Mouse (Mus musculus) heart, adult 11 months (tissue): ENCODE data around the gene Dnaic1.

Experiments
- DNase-seq: peaks from one replicate; pipeline ENCODE4 v3.0.0; 2022

The Dnaic1 gene

GRCm38 (mm10) chr4:41573492-41573891 is 3.9 kb downstream of the Dnaic1 start:
- DNase-seq: no peak

DNA sequence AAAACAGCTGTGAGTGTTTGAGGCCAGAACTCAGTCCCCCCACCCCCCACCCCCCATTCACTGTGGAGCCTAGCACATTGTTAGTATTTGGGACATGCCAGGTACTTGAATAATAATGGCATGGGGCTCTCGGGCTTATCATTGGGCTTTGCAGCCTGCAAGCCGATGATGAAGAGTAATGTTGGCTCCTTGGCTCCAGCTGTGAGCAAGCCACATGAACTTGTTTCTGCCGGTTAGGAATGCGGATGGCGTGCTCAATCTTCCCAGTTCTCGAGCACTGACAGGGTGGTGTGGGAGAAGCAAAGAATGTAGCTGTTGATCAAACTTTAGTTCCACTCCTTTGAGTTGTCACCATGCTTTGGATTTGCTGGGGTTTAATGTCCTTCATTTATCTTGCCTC is 6.3 kb downstream of the Dnaic1 start:
- DNase-seq: peak; percentile 82

DNA sequence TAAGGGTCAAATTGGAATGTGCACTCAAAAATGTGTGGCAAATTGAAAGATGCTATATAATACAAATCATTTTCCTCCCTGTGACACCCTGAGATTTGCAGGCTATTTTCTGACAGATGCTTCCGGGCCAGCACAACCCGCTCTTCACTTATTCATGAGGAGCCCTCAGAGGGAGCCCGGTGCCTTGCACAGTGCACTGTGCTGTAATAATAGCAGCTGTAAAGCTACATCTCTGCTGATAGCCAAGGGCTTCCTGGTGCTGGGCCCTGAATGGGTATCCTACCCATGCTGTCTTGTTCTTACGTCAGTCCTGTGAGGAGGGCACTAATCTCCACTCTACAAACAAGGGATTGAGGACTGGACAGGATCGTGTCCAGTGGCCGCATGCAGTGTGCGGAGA is 13.8 kb downstream of the Dnaic1 start:
- no peak for DNase-seq

DNA sequence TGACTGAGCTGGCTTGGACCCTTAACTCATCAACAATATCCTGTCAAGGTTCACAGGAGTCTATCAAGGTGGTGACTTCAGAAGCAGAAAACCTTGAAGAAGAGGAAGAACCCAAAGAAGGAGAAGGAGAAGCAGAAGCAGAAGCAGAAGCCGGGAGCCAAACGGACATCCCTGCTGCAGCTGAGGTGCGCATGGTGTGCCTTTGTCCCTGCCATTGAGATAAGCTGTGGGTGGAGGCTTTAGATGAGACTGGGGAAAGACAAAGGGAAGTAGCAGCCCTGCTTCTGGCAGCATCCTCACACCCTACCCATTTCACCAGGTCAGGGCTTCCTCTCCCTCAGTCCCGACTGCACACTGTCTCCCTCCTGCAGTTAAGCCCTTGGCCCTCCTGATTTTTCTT is 33.2 kb downstream of the Dnaic1 start:
- no peak for DNase-seq

DNA sequence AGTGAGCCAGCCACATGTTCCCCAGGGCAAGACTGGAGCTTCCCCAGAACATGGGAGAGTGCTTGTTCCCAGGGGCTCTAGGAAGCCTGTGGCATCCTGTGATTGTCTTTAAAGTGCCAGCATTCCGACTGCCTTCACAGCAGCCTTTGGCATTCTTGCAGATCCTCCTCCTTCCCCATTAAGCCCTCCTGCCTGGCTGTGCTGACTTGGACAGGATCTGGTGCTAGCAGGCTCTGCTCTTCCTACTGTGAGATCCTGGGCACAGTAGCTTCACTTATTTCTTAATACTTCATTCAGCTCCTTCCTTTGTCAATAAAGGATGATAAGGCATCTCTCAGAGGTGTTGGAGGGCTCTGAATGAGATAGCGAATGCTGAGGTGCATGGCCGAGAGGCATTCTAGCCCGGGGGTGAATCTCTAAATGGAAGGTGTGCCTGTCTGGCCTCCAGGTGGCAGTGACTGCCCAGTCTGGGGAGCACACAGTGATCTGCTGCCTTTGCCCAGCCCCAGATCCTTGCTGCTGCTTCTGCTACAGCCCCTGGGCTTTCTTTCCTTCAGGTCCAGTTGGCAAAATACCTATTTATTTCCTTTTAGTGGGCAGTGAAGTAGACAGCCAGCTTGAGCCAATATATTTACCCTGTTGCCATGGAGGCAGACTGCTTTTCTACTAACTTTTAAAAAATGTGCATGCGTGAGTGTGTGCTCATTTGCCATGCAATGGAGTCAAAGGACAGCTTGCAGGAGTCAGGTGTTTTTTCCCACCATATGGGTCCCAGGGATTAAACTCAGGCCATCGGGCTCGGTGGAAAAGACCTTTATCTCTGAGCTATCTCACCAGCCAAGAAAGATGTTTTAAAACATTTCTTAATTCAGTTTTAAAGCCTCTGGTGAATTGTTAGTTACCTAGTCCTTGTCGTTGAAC is 35.2 kb downstream of the Dnaic1 start:
- DNase-seq: no peak

- DNase-seq: no peak
Measured at GRCm38 (mm10) chr4:41606784-41607183, 37.2 kb downstream of the Dnaic1 start.

- DNase-seq: no peak
Measured at GRCm38 (mm10) chr4:41609681-41610593, 40.4 kb downstream of the Dnaic1 start.

GRCm38 (mm10) chr4:41610594-41610980 is 41.0 kb downstream of the Dnaic1 start:
- no peak for DNase-seq

GRCm38 (mm10) chr4:41612166-41612565 is 42.6 kb downstream of the Dnaic1 start:
- no peak for DNase-seq

- DNase-seq: peak; percentile 96
Measured at GRCm38 (mm10) chr4:41614156-41614555, 44.6 kb downstream of the Dnaic1 start.

DNA sequence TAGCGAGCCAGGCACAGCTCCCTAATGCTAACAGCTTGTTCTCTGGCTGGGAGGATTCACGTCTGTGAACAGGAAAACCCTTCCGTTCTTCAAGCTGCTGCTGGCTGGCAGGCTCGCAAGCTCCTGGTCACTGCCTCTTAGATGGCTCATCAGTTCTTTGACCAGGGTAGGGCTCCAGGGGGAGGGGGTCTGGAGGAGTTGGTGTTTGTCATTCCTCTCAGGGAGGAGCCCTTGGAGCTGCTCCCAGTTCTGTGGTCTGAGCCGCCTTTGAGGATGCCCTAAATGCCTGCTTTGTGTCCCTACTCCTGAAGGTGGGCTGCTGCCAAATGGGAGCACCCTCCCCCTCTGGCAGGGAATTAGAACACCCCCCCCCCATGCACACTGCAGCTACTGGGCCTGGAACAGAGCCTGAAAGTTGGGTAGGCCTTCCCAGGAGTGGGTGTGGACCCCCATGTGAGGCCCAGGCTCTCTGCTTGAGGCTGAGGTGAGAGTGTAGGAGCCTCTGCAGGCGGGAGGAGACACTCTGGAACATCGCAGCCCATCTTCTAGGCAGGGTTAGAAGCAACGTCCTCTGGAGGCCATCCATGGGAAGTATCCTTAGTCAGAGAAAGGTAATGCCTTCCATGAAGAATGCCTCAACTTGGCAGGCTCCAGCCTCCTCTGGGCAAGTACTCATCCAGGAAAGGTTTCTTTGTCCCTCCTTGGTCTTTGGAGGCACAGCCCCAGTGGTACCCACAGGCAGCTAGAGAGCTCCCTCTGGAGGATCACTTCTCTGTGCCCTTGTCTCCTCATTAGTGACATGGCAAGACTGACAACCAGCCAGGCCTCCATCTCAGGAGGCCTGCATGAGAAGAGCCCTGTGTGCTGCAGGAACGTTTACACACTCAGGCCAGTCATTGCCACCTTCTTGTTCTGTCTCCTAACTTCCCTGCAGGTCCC is 46.4 kb downstream of the Dnaic1 start:
- DNase-seq: no peak

- DNase-seq: peak; percentile 97
Measured at GRCm38 (mm10) chr4:41618916-41619746, 49.6 kb downstream of the Dnaic1 start.

DNA sequence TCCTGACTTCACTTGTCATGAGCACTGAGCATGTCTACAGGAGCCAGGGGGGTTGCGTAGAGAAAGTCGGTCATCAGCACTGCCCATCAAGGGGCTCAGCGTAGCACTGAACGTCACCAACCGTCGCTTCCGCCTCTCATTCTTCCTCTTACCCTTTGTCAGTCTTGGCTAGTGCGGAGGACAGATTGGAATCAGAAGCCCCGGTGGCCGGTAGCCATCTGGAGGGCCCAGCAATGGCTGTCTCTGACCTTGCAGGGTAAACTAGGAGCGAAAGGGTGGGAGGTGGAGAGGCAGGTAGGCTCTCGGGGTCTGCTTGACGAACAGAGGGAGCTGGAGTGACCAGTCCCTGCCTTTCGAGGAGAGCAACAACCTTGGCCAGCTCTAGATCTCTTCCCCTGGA is 52.5 kb downstream of the Dnaic1 start:
- DNase-seq: no peak

GRCm38 (mm10) chr4:41628202-41628927 is 58.8 kb downstream of the Dnaic1 start:
- DNase-seq: peak; percentile 95

- DNase-seq: no peak
Measured at GRCm38 (mm10) chr4:41630196-41630595, 60.6 kb downstream of the Dnaic1 start.

DNA sequence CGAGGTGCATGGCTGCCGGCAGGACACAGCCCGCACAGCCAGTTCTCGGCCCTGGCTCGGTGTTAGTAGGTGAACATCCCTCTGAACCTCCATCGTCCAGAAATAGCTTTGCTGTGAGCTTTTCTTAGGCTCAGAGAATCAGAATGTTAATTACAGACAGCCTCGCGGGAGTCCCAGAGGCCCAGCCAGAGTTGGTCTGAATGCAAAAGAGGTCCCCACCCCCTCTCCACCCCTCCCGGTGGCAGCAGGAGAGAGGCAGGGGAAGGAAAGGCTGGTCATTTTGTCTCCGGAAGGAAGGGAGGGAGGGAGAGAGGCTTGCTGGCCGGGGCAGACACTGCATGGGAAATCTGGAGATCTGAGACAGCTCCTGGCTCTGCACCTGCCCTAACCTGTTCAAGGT is 61.8 kb downstream of the Dnaic1 start:
- DNase-seq: peak; percentile 97

DNA sequence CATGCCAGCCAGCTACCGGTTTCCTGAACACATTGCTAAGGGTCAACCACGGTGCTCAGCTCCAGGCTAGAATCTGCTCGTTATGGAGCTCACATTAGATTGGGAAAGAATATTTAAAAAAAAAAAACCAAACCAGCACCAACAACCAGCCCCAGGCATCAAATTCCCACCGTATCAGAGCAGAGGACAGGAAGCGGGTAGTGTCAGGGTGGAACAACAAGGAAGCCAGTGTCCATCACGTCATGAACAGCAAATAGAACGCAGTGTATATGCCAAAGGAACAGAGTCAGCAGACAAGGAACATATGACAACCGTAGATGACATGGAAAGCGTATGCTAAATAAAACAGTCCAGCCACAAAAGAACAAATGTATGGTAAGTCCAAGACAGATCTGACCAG is 63.4 kb downstream of the Dnaic1 start:
- peak; percentile 88 for DNase-seq

DNA sequence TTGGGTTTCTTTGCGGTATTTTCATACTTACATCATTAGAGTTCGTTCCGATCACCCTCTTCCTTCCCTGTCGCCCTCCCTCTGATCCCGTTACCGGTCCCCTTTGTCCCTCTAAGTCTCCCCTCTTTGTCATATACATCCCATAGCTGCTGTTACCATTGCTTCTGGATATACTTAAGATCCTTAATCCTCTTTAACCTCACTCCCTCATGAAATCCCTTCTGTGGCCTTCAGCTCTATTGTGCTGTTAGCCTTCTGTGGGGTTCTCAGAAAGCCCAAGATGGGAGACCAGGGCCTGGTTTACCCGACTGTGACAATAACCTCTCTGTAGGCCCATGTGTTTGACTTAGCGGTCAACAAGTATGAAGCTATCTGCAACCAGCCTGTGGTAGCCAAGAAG is 65.1 kb downstream of the Dnaic1 start:
- no peak for DNase-seq

- DNase-seq: peak; percentile 83
Measured at GRCm38 (mm10) chr4:41635224-41635623, 65.6 kb downstream of the Dnaic1 start.

- no peak for DNase-seq
Measured at GRCm38 (mm10) chr4:41635906-41636305, 66.3 kb downstream of the Dnaic1 start.

GRCm38 (mm10) chr4:41636366-41636765 is 66.8 kb downstream of the Dnaic1 start:
- peak; percentile 92 for DNase-seq
